Mouse (Mus musculus) kidney, postnatal 0 days (tissue): Measurements from ENCODE around the gene Slc43a3. TPM values are rescaled to one million over a fixed set of nuclear protein-coding genes. Genes with fewer than 3 reads are reported as not detected.

Experiments used
- ATAC-seq: fragments of 200-750 bp; cut with Nextera tagmentation; replicated peaks from 2 replicates; pipeline ENCODE4 v1.8.0; 2017; ENCODE audit warnings: low read depth, moderate number of reproducible peaks, moderate TSS enrichment, moderate library complexity; ENCODE audit not compliant: low FRiP score
- DNase-seq: peaks from one replicate; pipeline ENCODE4 v3.0.0-alpha.2; 2016; ENCODE audit warnings: low spot score
- H3K27ac ChIP-seq: fragments of 300-500 bp; sonication (generic); 2 replicates; pipeline ENCODE4 v1.5.1; 2014; ENCODE audit warnings: mild to moderate bottlenecking
- H3K27me3 ChIP-seq: fragments of 300-500 bp; sonication (generic); 2 replicates; pipeline ENCODE4 v1.6.1; 2014; ENCODE audit warnings: low read length, mixed read lengths; ENCODE audit not compliant: insufficient read depth
- H3K36me3 ChIP-seq: fragments of 300-500 bp; sonication (generic); 2 replicates; pipeline ENCODE4 v1.6.1; 2014; ENCODE audit warnings: low read length, mixed read lengths; ENCODE audit not compliant: insufficient read depth
- H3K4me1 ChIP-seq: fragments of 300-500 bp; sonication (generic); replicated peaks from 2 replicates; pipeline ENCODE4 v1.6.1; 2014; ENCODE audit warnings: antibody characterized with exemption, low read length, mixed read lengths; ENCODE audit not compliant: insufficient read depth
- H3K4me2 ChIP-seq: fragments of 300-500 bp; sonication (generic); 2 replicates; pipeline ENCODE4 v1.6.1; 2014; ENCODE audit warnings: mild to moderate bottlenecking, low read length, moderate library complexity, mixed read lengths
- H3K4me3 ChIP-seq: fragments of 300-500 bp; sonication (generic); replicated peaks from 2 replicates; pipeline ENCODE4 v1.5.1; 2014; ENCODE audit warnings: low read depth, low read length
- H3K9ac ChIP-seq: fragments of 300-500 bp; sonication (generic); 2 replicates; pipeline ENCODE4 v1.6.1; 2014; ENCODE audit warnings: low read depth, low read length
- H3K9me3 ChIP-seq: fragments of 300-500 bp; sonication (generic); replicated peaks from 2 replicates; pipeline ENCODE4 v1.6.1; 2016; ENCODE audit warnings: low read length, inconsistent platforms, mixed read lengths
- CTCF ChIP-seq: IDR thresholded peaks from 2 replicates; pipeline ENCODE4 v1.5.1; 2016; ENCODE audit warnings: antibody characterized with exemption, low read depth, mild to moderate bottlenecking, moderate library complexity
- WGBS: fragments of 180-500 bp; shearing (Covaris S2); extraction: QIAGEN DNeasy Blood & Tissue Kit; methylation state at CpG from one replicate; pipeline ENCODE4 v1.1.7; 2014; 5-methylcytosine and 5-hydroxymethylcytosine counted together
- polyA plus RNA-seq: library from polyadenylated mRNA; unstranded; fragments of >200 nt; fragmentation: Nextera tagmentation; extraction: Ambion mirVana; gene quantifications from 2 replicates; pipeline ENCODE4 v1.2.1, GENCODE M21; 2015

The Slc43a3 gene
- polyA plus RNA-seq, 1 experiment from 2014 or later = 36.7 TPM

GRCm38 (mm10) chr2:84996376-84996775 is 60.0 kb downstream of the Slc43a3 start:
- ATAC-seq (no peak), DNase-seq (no peak)
- no peak for TF ChIP-seq CTCF
- Histone ChIP-seq H3K9ac (no peak overlapping the region), H3K4me1 (no peaks in the 10 kb centered on the region), H3K27ac (no peak overlapping the region), H3K36me3 (no peaks in the 10 kb centered on the region), H3K4me3 (no peak overlapping the region), H3K9me3 (no peaks in the 10 kb centered on the region), H3K27me3 (no peaks in the 10 kb centered on the region), H3K4me2 (no peak overlapping the region)
- WGBS = 93% methylated on average over 2 of the region's 2 CpGs

- 50% methylated on average over 3 of the region's 3 CpGs for WGBS
These were observed 63.3 kb downstream of the Slc43a3 start for GRCm38 (mm10) chr2:84999486-85000181.

GRCm38 (mm10) chr2:85001497-85001896 is 65.1 kb downstream of the Slc43a3 start:
- Histone ChIP-seq H3K9me3 (no peaks in the 10 kb centered on the region), H3K27ac (no peak overlapping the region), H3K4me3 (no peak overlapping the region), H3K4me1 (no peaks in the 10 kb centered on the region), H3K36me3 (no peaks in the 10 kb centered on the region), H3K9ac (no peak overlapping the region), H3K4me2 (no peak overlapping the region), H3K27me3 (no peaks in the 10 kb centered on the region)
- peak; percentile 10 for DNase-seq
- TF ChIP-seq CTCF = no peak
- no peak for ATAC-seq
- 71% methylated on average over 13 of the region's 13 CpGs for WGBS

More at GRCm38 (mm10) chr2:84999486-85000181, 63.3 kb downstream of the Slc43a3 start:
- H3K27me3 ChIP-seq = no peaks in the 10 kb centered on the region
- H3K36me3 ChIP-seq = no peaks in the 10 kb centered on the region
- H3K4me3 ChIP-seq = no peak overlapping the region
- H3K9me3 ChIP-seq = no peaks in the 10 kb centered on the region
- no peak overlapping the region for H3K4me2 ChIP-seq
- DNase-seq = peak; percentile 29
- TF ChIP-seq CTCF = no peak
- no peak for ATAC-seq
- H3K4me1 ChIP-seq = no peaks in the 10 kb centered on the region
- peak overlapping the region; percentile 15; the same call in 1 of the 2 replicates for H3K27ac ChIP-seq
- H3K9ac ChIP-seq = no peak overlapping the region

GRCm38 (mm10) chr2:85002575-85002974 is 66.2 kb downstream of the Slc43a3 start:
- WGBS = 69% methylated on average over 8 of the region's 8 CpGs
- Histone ChIP-seq H3K36me3 (no peaks in the 10 kb centered on the region), H3K4me1 (no peaks in the 10 kb centered on the region), H3K4me2 (no peak overlapping the region), H3K4me3 (no peak overlapping the region), H3K27me3 (no peaks in the 10 kb centered on the region), H3K27ac (no peak overlapping the region), H3K9me3 (no peaks in the 10 kb centered on the region), H3K9ac (no peak overlapping the region)
- no peak for TF ChIP-seq CTCF
- no peak for ATAC-seq
- DNase-seq = no peak

- no peak for TF ChIP-seq CTCF
- 77% methylated on average over 4 of the region's 4 CpGs for WGBS
- H3K4me3 ChIP-seq = no peak overlapping the region
- H3K4me1 ChIP-seq = no peaks in the 10 kb centered on the region
- H3K9me3 ChIP-seq = no peaks in the 10 kb centered on the region
- H3K36me3 ChIP-seq = no peaks in the 10 kb centered on the region
- no peak overlapping the region for H3K4me2 ChIP-seq
- H3K27ac ChIP-seq = no peak overlapping the region
- no peak for ATAC-seq
- DNase-seq = no peak
- no peaks in the 10 kb centered on the region for H3K27me3 ChIP-seq
- no peak overlapping the region for H3K9ac ChIP-seq
These were observed 68.0 kb downstream of the Slc43a3 start for GRCm38 (mm10) chr2:85004341-85004740.

GRCm38 (mm10) chr2:85006600-85006999 is 70.2 kb downstream of the Slc43a3 start:
- no peaks in the 10 kb centered on the region for H3K9me3 ChIP-seq
- H3K27me3 ChIP-seq = no peaks in the 10 kb centered on the region
- no peak for TF ChIP-seq CTCF
- H3K4me3 ChIP-seq = no peak overlapping the region
- DNase-seq = no peak
- H3K4me2 ChIP-seq = no peak overlapping the region
- WGBS = 79% methylated on average over 7 of the region's 7 CpGs
- ATAC-seq = no peak
- no peaks in the 10 kb centered on the region for H3K36me3 ChIP-seq
- H3K4me1 ChIP-seq = no peaks in the 10 kb centered on the region
- no peak overlapping the region for H3K9ac ChIP-seq
- H3K27ac ChIP-seq = no peak overlapping the region
